Mouse (Mus musculus) liver, postnatal 0 days (tissue): Measurements from ENCODE around the gene Ralgps1. TPM values are rescaled to one million over a fixed set of nuclear protein-coding genes. Genes with fewer than 3 reads are reported as not detected.

Source experiments
- ATAC-seq: fragments of 200-750 bp; cut with Nextera tagmentation; 2 replicates; pipeline ENCODE4 v1.8.0; 2017; ENCODE audit warnings: mild to moderate bottlenecking, moderate library complexity
- DNase-seq: peaks from one replicate; pipeline ENCODE4 v3.0.0-alpha.2; 2016
- H3K27ac ChIP-seq: fragments of 300-500 bp; sonication (generic); 2 replicates; pipeline ENCODE4 v1.5.1; 2014; ENCODE audit warnings: antibody characterized with exemption, moderate library complexity, mild to moderate bottlenecking, low read depth
- H3K27me3 ChIP-seq: fragments of 300-500 bp; sonication (generic); 2 replicates; pipeline ENCODE4 v1.6.1; 2014; ENCODE audit warnings: low read length, control low read depth, mixed read lengths; ENCODE audit not compliant: insufficient read depth
- H3K36me3 ChIP-seq: fragments of 300-500 bp; sonication (generic); replicated peaks from 2 replicates; pipeline ENCODE4 v1.6.1; 2014; ENCODE audit warnings: mild to moderate bottlenecking, control low read depth, low read length, moderate library complexity, mixed read lengths; ENCODE audit not compliant: insufficient read depth
- H3K4me1 ChIP-seq: fragments of 300-500 bp; sonication (generic); 2 replicates; pipeline ENCODE4 v1.6.1; 2014; ENCODE audit warnings: antibody characterized with exemption, mild to moderate bottlenecking, control low read depth; ENCODE audit not compliant: insufficient read depth
- H3K4me2 ChIP-seq: fragments of 300-500 bp; sonication (generic); 2 replicates; pipeline ENCODE4 v1.6.1; 2014; ENCODE audit warnings: low read depth, mild to moderate bottlenecking, low read length, moderate library complexity, mixed read lengths
- H3K4me3 ChIP-seq: fragments of 300-500 bp; sonication (generic); 2 replicates; pipeline ENCODE4 v1.5.1; 2014; ENCODE audit warnings: low read depth, low read length
- H3K9ac ChIP-seq: fragments of 300-500 bp; sonication (generic); replicated peaks from 2 replicates; pipeline ENCODE4 v1.6.1; 2014; ENCODE audit warnings: mild to moderate bottlenecking, moderate library complexity
- H3K9me3 ChIP-seq: fragments of 300-500 bp; sonication (generic); 2 replicates; pipeline ENCODE4 v1.6.1; 2016; ENCODE audit warnings: mild to moderate bottlenecking, control low read depth, low read length, mixed read lengths
- CTCF ChIP-seq: sonication (generic); IDR thresholded peaks from 2 replicates; pipeline ENCODE4 v1.5.1; 2016; ENCODE audit warnings: antibody characterized with exemption, low read depth
- EP300 ChIP-seq: IDR thresholded peaks from 2 replicates; pipeline ENCODE4 v1.6.1; 2016; ENCODE audit warnings: antibody characterized with exemption, low read depth, mild to moderate bottlenecking
- WGBS: fragments of 180-500 bp; shearing (Covaris S2); extraction: QIAGEN DNeasy Blood & Tissue Kit; methylation state at CpG from one replicate; pipeline ENCODE4 v1.1.7; 2014; ENCODE audit not compliant: insufficient replicate concordance; 5-methylcytosine and 5-hydroxymethylcytosine counted together
- polyA plus RNA-seq: library from polyadenylated mRNA; unstranded; fragments of >200 nt; fragmentation: Nextera tagmentation; extraction: Ambion mirVana; gene quantifications from 2 replicates; pipeline ENCODE4 v1.2.1, GENCODE M21; 2015

Ralgps1 gene
- polyA plus RNA-seq, 1 experiment from 2014 or later: 0.83 TPM

DNA sequence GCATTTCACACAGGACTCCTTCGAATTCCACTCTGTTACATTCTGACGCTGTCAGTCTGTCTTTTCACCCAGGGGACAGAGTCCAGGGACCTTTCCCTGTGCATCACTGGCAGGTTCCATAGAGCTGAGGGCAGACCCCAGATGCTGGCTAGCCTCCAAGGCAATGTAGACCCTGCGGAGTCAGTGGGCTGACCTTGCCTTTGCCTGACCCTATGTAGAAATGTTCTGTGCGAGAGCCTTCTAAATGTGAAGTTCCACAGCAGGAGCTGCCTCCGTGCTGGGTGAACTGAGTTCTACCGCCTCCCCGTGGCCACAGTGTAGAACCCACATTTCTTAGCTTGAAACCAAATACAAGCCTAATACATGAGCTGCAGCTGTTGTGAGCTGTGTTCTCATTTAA is 30.9 kb upstream of the Ralgps1 start:
- Histone ChIP-seq H3K9me3 (no peaks in the 10 kb centered on the region), H3K4me3 (no peak overlapping the region), H3K36me3 (no peaks in the 10 kb centered on the region), H3K4me1 (peaks cover 16% of the 10 kb centered on the region), H3K27me3 (no peaks in the 10 kb centered on the region), H3K9ac (no peak overlapping the region), H3K27ac (no peak overlapping the region), H3K4me2 (no peak overlapping the region)
- TF ChIP-seq EP300: no peak
- TF ChIP-seq CTCF: peak; percentile 84
- 31% methylated on average over 7 of the region's 7 CpGs for WGBS
- DNase-seq: peak; percentile 78
- ATAC-seq: peak; percentile 39; the same call in 1 of the 2 replicates

DNA sequence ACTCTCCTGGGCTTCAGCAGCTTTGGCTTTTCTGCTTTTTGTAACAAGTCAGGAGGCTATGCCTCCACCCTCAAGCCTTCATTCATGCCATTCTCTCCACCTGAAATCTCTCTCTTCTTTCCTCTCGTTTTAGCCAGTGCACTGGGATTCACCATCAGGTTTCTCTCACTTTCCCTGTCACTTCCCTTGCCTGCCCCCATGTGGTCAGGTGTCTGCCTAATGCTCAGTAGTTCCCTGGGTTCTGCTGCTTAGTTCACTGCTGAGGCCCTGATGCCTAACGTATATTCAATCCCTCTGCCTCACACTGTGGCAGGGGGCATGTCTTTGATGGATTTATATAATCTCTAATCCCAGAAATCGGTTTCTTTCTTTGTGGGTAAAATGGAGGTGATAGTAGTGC is 29.9 kb upstream of the Ralgps1 start:
- 35% methylated on average over 3 of the region's 3 CpGs for WGBS
- peak; percentile 31 for DNase-seq
- H3K36me3 ChIP-seq: no peaks in the 10 kb centered on the region
- TF ChIP-seq CTCF (peak; percentile 58), EP300 (no peak)
- peaks cover 12% of the 10 kb centered on the region for H3K4me1 ChIP-seq
- H3K9me3 ChIP-seq: no peaks in the 10 kb centered on the region
- no peak overlapping the region for H3K9ac ChIP-seq
- H3K4me3 ChIP-seq: no peak overlapping the region
- ATAC-seq: no peak
- no peak overlapping the region for H3K27ac ChIP-seq
- H3K4me2 ChIP-seq: no peak overlapping the region
- H3K27me3 ChIP-seq: no peaks in the 10 kb centered on the region

DNA sequence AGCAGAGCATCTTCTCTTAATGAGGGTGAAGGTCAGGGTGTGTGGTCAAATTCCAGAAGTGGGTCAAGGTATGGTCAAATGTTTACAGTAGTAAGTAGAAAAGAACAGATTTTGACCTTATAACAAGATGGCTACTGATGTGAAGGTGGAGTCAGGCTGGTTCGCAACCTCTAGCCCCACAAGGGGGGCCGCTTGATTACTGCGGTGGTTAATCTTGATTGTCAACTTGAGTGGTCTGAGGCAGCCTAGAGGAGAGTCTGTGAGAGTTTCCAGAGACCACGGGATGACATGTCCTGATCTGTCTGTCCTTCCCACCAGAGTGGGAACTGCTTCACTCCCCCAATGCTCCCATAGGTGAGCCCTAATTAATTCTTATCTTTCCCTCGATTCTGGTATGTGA is 29.3 kb upstream of the Ralgps1 start:
- Histone ChIP-seq H3K4me1 (peaks cover 11% of the 10 kb centered on the region), H3K9ac (no peak overlapping the region), H3K27me3 (no peaks in the 10 kb centered on the region), H3K36me3 (no peaks in the 10 kb centered on the region), H3K27ac (no peak overlapping the region), H3K4me2 (no peak overlapping the region), H3K9me3 (no peaks in the 10 kb centered on the region), H3K4me3 (no peak overlapping the region)
- 66% methylated on average over 5 of the region's 5 CpGs for WGBS
- ATAC-seq (no peak), DNase-seq (no peak)
- TF ChIP-seq CTCF (no peak), EP300 (no peak)

DNA sequence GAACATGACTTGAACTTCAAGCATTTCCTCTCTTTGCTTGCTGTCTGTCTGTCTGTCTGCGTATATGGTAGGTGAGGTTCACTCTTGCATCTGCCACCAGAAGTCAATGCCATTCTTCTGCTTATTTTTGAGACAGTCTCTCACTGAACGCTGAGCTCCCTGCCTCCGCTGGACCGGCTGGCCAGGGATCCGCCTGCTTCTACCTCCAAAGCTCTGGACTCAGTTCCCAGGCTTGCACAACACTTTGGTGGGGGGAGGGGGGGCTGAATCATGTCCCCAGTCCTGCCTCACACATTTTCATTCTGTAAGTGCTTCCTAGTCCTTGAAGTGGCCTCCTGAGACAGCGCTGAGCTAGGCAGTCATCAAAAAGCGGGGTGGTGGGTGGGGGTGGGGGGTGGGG is 27.8 kb upstream of the Ralgps1 start:
- ATAC-seq (no peak), DNase-seq (peak; percentile 43)
- Histone ChIP-seq H3K27me3 (no peaks in the 10 kb centered on the region), H3K4me1 (peaks cover 11% of the 10 kb centered on the region), H3K9ac (no peak overlapping the region), H3K4me2 (no peak overlapping the region), H3K36me3 (no peaks in the 10 kb centered on the region), H3K27ac (no peak overlapping the region), H3K4me3 (no peak overlapping the region), H3K9me3 (no peaks in the 10 kb centered on the region)
- TF ChIP-seq CTCF: no peak
- no peak for TF ChIP-seq EP300
- 69% methylated on average over 7 of the region's 7 CpGs for WGBS

DNA sequence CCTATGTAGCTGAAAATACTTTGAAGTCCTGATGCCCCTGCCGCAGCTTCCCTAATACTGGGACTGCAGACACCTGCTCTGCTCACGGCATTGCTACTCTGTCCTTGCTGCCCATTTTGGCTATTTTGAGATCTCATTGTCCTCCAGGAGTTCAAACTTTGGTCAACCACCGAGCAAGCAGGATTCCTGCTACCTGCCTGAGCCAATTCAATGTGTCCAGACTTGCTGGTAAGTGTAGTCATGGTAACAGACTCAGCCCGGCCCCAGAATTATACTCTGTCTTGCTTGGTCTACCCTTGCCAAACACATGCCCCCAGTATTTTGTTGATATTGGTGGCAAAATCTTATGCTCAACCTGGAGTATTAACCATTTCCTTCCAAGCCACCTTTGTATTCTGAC is 25.8 kb upstream of the Ralgps1 start:
- no peak overlapping the region for H3K4me2 ChIP-seq
- H3K9me3 ChIP-seq: no peaks in the 10 kb centered on the region
- no peak overlapping the region for H3K27ac ChIP-seq
- DNase-seq (no peak), ATAC-seq (no peak)
- H3K4me3 ChIP-seq: no peak overlapping the region
- no peak for TF ChIP-seq EP300
- TF ChIP-seq CTCF: no peak
- WGBS: 74% methylated on average over 4 of the region's 4 CpGs
- no peaks in the 10 kb centered on the region for H3K27me3 ChIP-seq
- H3K4me1 ChIP-seq: peaks cover 3% of the 10 kb centered on the region; the same call in 1 of the 2 replicates
- no peaks in the 10 kb centered on the region for H3K36me3 ChIP-seq
- no peak overlapping the region for H3K9ac ChIP-seq

DNA sequence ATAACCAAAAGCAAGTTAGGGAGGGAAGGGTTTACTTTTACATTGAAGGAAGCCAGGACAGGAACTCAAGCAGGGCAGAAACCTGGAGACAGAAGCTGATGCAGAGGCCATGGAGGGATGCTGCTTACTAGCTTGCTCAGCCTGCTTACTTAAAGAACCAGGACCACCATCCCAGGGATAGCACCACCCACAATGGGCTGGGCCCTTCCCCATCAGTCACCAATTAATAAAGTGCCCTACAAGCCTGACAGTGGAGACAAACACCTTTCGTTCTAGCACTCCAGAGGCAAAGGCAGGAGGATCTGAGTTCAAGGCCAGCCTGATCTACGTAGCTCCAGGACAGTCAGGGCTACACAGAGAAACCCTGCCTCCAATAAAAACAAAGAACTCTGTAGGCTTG is 23.8 kb upstream of the Ralgps1 start:
- TF ChIP-seq EP300 (no peak), CTCF (no peak)
- Histone ChIP-seq H3K27me3 (no peaks in the 10 kb centered on the region), H3K4me2 (no peak overlapping the region), H3K4me1 (no peaks in the 10 kb centered on the region), H3K9me3 (no peaks in the 10 kb centered on the region), H3K4me3 (no peak overlapping the region), H3K27ac (no peak overlapping the region), H3K36me3 (no peaks in the 10 kb centered on the region), H3K9ac (no peak overlapping the region)
- DNase-seq: no peak
- no peak for ATAC-seq
- WGBS: 78% methylated on average over 2 of the region's 2 CpGs

DNA sequence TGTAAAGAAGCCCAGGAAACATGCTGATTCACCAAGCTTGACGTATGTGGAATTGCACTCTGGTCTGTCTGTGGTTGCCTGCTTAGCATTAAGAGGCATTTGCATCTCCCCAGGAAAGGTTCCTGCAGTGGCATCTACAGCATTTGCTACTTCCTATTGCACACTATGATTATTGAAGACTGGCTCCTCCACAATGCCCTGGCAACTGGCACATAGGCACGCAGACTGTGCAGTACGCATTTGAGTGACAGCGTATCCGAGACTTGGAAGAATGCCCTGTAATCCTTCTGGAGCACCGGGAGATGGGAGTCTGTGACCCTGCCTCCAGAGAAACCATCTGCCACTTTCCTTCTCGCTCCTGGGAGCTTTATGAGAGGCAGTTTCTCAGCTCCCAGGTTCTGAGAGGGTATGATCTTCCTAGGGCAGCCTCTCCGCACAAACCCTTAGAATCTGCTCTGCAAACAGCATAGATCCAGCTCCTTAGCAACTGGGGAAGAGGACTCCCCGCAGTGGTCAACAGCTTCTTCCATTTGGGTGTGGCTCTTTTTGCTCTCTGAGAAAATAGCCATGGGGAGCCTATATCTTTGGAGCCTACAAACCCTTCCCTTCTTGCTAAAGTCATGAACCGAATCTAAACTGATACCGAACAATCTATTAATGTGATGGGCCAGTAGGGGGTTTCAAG is 22.8 kb upstream of the Ralgps1 start:
- Histone ChIP-seq H3K9ac (no peak overlapping the region), H3K4me1 (no peaks in the 10 kb centered on the region), H3K27ac (no peak overlapping the region), H3K9me3 (no peaks in the 10 kb centered on the region), H3K27me3 (no peaks in the 10 kb centered on the region), H3K36me3 (no peaks in the 10 kb centered on the region), H3K4me2 (no peak overlapping the region), H3K4me3 (no peak overlapping the region)
- 73% methylated on average over 11 of the region's 11 CpGs for WGBS
- TF ChIP-seq EP300 (no peak), CTCF (no peak)
- no peak for DNase-seq
- no peak for ATAC-seq
